Mouse (Mus musculus) liver, embryonic 16.5 days (tissue): Measurements from ENCODE around the gene Thap7. TPM values are rescaled to one million over a fixed set of nuclear protein-coding genes. Genes with fewer than 3 reads are reported as not detected.

Source experiments
- ATAC-seq: fragments of 200-750 bp; cut with Nextera tagmentation; 2 replicates; pipeline ENCODE4 v1.8.0; 2017; ENCODE audit warnings: low read depth, mild to moderate bottlenecking, moderate number of reproducible peaks, moderate library complexity
- H3K27ac ChIP-seq: fragments of 300-500 bp; sonication (generic); 2 replicates; pipeline ENCODE4 v1.5.1; 2014; ENCODE audit warnings: mild to moderate bottlenecking, low read length
- H3K27me3 ChIP-seq: fragments of 300-500 bp; sonication (generic); 2 replicates; pipeline ENCODE4 v1.6.1; 2014; ENCODE audit warnings: low read depth, low read length, mixed read lengths; ENCODE audit not compliant: control insufficient read depth, insufficient read depth
- H3K36me3 ChIP-seq: fragments of 300-500 bp; sonication (generic); 2 replicates; pipeline ENCODE4 v1.6.1; 2014; ENCODE audit warnings: mild to moderate bottlenecking; ENCODE audit not compliant: control insufficient read depth, insufficient read depth
- H3K4me1 ChIP-seq: fragments of 300-500 bp; sonication (generic); 2 replicates; pipeline ENCODE4 v1.6.1; 2014; ENCODE audit warnings: low read depth, low read length, mixed read lengths; ENCODE audit not compliant: control insufficient read depth
- H3K4me2 ChIP-seq: fragments of 300-500 bp; sonication (generic); 2 replicates; pipeline ENCODE4 v1.6.1; 2014; ENCODE audit warnings: low read depth, low read length, mixed read lengths
- H3K4me3 ChIP-seq: fragments of 300-500 bp; sonication (generic); 2 replicates; pipeline ENCODE4 v1.5.1; 2014; ENCODE audit warnings: low read depth, mild to moderate bottlenecking, low read length
- H3K9ac ChIP-seq: fragments of 300-500 bp; sonication (generic); 2 replicates; pipeline ENCODE4 v1.6.1; 2014; ENCODE audit warnings: low read depth, low read length
- H3K9me3 ChIP-seq: fragments of 300-500 bp; sonication (generic); replicated peaks from 2 replicates; pipeline ENCODE4 v1.6.1; 2016; ENCODE audit warnings: low read length; ENCODE audit not compliant: control insufficient read depth
- WGBS: fragments of 180-500 bp; shearing (Covaris S2); extraction: QIAGEN DNeasy Blood & Tissue Kit; methylation state at CpG from one replicate; pipeline ENCODE4 v1.1.7; 2014; ENCODE audit not compliant: insufficient replicate concordance; 5-methylcytosine and 5-hydroxymethylcytosine counted together
- polyA plus RNA-seq: library from polyadenylated mRNA; unstranded; fragments of >200 nt; fragmentation: Nextera tagmentation; extraction: Ambion mirVana; gene quantifications from 2 replicates; pipeline ENCODE4 v1.2.1, GENCODE M21; 2015

The Thap7 gene
- 18.9 and 21.1 TPM in 2 replicates for polyA plus RNA-seq

DNA sequence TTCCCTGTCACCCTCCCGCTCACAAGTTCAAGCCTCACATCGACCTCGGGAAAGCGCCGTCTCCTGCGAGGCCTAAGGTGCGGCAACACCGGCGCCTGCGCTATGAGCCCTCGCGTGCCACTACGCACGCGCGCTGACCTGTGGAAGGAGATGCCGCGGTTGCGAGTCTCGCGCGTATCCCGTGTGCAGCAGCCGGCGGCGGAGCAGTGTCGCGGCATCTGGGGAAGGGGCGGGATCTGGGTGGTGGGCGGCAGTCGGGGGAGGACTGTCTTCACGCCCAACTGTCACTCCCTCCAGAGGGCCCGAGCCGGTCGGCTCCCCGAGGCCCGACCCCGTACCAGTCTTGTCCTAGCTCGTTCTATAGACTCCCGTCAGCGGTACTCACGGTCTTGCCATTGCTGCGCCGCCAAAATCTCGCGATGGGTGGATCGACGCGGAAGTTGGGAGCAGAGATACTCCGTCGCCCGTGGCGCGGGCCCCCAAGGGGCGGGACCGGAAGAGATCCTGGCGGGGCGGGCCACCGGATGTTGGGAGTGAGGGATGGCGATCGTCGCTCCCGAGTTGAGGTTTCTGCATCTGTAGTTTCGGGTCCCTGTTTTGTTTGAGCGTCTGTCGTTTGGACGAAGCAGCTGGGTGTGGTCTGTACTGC is at the start of gene Thap7:
Gene Thap7 (minus strand): TSS at position 497 of the 649 bp plus-strand sequence.
- Histone ChIP-seq H3K4me3 (peak within 1 kb of the TSS; percentile 84), H3K4me1 (peaks cover 16% of the 10 kb centered on the region), H3K9me3 (no peaks in the 10 kb centered on the region), H3K36me3 (peaks cover 18% of the 10 kb centered on the region), H3K9ac (peak within 1 kb of the TSS; percentile 88), H3K27ac (peak within 1 kb of the TSS; percentile 96), H3K4me2 (peak within 1 kb of the TSS; percentile 96), H3K27me3 (no peaks in the 10 kb centered on the region)
- ATAC-seq = peak; percentile 96
- under 1% methylated on average over 67 of the region's 67 CpGs for WGBS

DNA sequence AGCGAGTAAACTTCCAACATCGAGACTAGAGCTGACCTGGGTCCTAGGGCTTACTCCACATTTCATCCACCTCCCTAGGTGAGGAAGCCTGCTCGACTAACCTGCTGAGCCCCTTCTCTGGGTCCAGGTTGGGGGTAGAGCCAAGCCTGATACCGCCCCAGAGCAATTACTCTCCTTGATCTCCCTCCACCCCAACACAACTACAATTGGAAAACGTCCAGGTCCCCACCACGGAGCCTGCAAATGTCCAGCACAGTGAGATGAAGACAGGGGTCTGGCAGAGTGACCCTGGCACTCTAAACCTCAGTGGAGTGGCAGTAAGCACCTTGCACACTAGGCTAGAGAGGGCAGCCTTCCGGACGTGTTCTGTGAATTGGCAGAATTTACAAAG is 45.9 kb upstream of the Thap7 start:
- 23% methylated on average over 8 of the region's 8 CpGs for WGBS
- peak overlapping the region; percentile 61 for H3K4me3 ChIP-seq
- H3K4me1 ChIP-seq = peaks cover 7% of the 10 kb centered on the region
- H3K36me3 ChIP-seq = no peaks in the 10 kb centered on the region
- peaks cover 21% of the 10 kb centered on the region for H3K27me3 ChIP-seq
- no peaks in the 10 kb centered on the region for H3K9me3 ChIP-seq
- H3K27ac ChIP-seq = no peak overlapping the region
- peak overlapping the region; percentile 78 for H3K4me2 ChIP-seq
- ATAC-seq = no peak
- peak overlapping the region; percentile 47; the same call in 1 of the 2 replicates for H3K9ac ChIP-seq

DNA sequence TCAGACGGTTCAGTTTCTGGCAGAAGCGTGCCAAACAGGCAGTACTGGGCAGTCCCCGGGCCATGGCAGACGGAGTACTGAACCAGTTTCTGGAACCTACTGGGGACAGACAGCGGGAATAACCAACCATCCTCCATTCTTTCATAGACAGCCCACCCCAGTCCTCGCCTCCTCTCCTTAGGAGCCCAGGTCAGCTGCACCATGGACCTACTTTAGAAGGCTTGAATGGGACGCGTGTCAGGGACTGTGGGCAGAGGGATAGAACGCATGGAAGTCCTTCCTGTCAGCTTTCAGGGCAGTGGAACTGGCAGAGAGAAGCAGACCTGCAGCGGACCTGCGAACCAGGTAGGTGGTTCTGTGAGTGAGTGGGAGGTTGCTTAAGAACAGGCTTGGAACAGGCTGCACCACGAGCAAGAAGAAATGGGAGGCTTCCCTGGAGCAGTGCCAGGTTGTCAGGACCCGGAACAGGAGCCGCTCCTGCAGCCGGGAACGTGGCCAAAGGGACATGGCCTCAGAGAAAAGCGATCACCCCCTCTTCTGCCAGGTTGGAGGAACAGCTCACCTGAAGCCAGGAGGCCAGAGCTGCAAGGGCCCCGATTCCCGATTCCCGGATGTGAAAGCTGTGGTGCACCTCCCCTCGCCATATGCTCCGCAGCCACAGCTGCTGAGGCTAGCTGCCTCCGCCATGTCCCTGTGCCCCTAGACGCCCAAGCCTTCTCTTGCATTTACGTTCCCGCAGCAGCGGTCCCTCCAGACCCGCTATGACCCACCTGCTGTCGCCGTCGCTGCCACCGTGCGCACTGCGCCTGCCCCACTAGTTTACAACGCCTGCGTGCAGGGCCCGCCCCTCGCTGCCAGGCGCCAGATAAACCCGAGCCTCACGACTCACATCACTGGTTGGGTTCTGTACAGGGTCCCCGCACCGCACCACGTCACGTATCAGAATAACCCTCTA is 45.2 kb upstream of the Thap7 start:
- H3K4me1 ChIP-seq = peaks cover 7% of the 10 kb centered on the region
- ATAC-seq = peak; percentile 62; the same call in 1 of the 2 replicates
- peaks cover 21% of the 10 kb centered on the region for H3K27me3 ChIP-seq
- peak overlapping the region; percentile 47; the same call in 1 of the 2 replicates for H3K9ac ChIP-seq
- H3K27ac ChIP-seq = no peak overlapping the region
- H3K4me3 ChIP-seq = peak overlapping the region; percentile 61
- 11% methylated on average over 45 of the region's 45 CpGs for WGBS
- no peaks in the 10 kb centered on the region for H3K36me3 ChIP-seq
- peak overlapping the region; percentile 78 for H3K4me2 ChIP-seq
- no peaks in the 10 kb centered on the region for H3K9me3 ChIP-seq

DNA sequence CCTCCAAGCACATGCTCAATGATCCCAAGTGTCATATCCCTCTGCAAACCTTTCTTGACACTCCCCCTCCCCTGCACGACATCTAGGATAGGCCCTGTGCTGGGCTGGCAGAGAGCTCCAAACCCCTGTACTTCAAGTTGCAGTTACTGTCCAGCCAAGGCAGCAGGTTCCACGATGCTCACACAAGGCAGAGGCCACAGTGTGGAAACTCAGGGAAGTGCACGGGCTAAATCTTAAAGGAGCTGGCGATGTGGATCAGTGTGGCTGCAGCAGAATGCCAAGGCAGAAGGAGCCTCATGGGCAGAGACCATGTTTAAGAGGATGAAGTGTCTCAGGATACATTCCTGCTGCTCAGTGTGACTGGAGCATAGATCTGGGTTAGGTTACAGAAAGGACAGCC is 35.2 kb upstream of the Thap7 start:
- no peak overlapping the region for H3K4me2 ChIP-seq
- 31% methylated on average over 4 of the region's 4 CpGs for WGBS
- H3K27ac ChIP-seq = no peak overlapping the region
- H3K4me3 ChIP-seq = no peak overlapping the region
- H3K36me3 ChIP-seq = no peaks in the 10 kb centered on the region
- H3K4me1 ChIP-seq = no peaks in the 10 kb centered on the region; the same call in 1 of the 2 replicates
- no peak overlapping the region for H3K9ac ChIP-seq
- no peaks in the 10 kb centered on the region for H3K9me3 ChIP-seq
- H3K27me3 ChIP-seq = peaks cover 5% of the 10 kb centered on the region
- ATAC-seq = no peak

DNA sequence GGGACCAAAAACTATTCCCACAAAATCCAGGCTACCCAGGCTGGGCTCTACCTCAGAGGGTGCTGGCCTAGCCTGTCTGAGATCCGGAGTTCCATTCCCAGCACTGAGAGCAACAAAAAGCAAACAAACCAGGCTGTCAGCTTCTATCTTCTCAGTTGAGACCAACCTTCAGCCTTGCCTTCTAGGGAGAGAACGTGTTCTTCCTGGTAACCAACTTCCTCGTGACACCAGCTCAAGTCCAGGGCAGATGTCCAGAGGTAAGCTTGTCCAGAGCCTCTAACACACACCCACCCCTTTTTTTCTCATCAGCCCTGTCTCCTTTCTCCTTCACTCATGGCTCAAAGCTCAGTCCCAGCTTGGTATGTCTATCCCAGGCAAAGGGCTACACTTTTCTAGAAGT is 33.8 kb upstream of the Thap7 start:
- 35% methylated on average over 3 of the region's 3 CpGs for WGBS
- Histone ChIP-seq H3K4me1 (no peaks in the 10 kb centered on the region; the same call in 1 of the 2 replicates), H3K27ac (no peak overlapping the region), H3K4me3 (no peak overlapping the region), H3K4me2 (no peak overlapping the region), H3K36me3 (no peaks in the 10 kb centered on the region), H3K27me3 (peaks cover 9% of the 10 kb centered on the region), H3K9me3 (no peaks in the 10 kb centered on the region), H3K9ac (no peak overlapping the region)
- ATAC-seq = no peak

DNA sequence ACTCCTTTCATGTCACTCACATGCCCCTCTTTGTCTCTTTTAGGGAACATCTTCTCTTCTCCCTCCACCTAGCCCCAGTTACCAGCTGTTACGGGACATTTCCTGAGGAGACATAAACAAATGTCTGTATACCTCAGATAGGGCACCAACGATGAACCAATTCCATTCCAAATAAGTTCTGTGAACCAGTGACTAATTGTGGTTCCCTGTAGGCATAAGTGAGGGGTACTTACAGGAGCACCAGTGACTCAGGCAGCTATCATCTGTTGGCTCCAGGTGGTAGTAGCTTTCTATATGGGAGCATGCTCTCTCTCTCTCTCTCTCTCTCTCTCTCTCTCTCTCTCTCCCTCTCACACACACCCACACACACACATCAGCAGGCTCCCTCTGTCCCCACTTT is 33.3 kb upstream of the Thap7 start:
- H3K9me3 ChIP-seq = no peaks in the 10 kb centered on the region
- no peak overlapping the region for H3K4me2 ChIP-seq
- H3K4me1 ChIP-seq = no peaks in the 10 kb centered on the region; the same call in none of the 2 replicates
- H3K36me3 ChIP-seq = no peaks in the 10 kb centered on the region
- no peak overlapping the region for H3K9ac ChIP-seq
- no peak for ATAC-seq
- WGBS = 43% methylated on average over 2 of the region's 2 CpGs
- no peak overlapping the region for H3K4me3 ChIP-seq
- peaks cover 9% of the 10 kb centered on the region for H3K27me3 ChIP-seq
- no peak overlapping the region for H3K27ac ChIP-seq

DNA sequence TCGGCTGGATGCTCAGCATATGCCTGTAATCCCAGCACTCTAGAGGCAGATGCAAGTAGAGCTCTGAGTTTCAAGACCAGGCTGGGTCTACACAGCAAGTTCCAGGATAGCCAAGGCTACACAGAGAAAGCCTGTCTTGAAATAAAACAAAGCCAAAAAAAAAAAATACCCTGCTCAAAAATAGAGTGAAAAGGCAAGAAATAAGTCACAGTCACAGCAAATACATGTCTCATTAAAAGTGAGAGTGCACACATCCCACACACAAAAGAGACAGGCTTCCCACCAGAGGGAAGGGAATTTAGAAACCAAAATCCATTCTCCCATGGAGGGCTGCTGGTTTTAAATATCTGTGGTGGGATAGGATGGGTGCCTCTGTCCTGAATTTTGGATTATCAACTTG is 32.6 kb upstream of the Thap7 start:
- no peak overlapping the region for H3K4me2 ChIP-seq
- H3K36me3 ChIP-seq = no peaks in the 10 kb centered on the region
- H3K4me3 ChIP-seq = no peak overlapping the region
- ATAC-seq = no peak
- H3K27ac ChIP-seq = no peak overlapping the region
- peaks cover 4% of the 10 kb centered on the region for H3K4me1 ChIP-seq
- peaks cover 9% of the 10 kb centered on the region for H3K27me3 ChIP-seq
- no peaks in the 10 kb centered on the region for H3K9me3 ChIP-seq
- H3K9ac ChIP-seq = no peak overlapping the region
- 46% methylated on average over 1 of the region's 1 CpGs for WGBS

DNA sequence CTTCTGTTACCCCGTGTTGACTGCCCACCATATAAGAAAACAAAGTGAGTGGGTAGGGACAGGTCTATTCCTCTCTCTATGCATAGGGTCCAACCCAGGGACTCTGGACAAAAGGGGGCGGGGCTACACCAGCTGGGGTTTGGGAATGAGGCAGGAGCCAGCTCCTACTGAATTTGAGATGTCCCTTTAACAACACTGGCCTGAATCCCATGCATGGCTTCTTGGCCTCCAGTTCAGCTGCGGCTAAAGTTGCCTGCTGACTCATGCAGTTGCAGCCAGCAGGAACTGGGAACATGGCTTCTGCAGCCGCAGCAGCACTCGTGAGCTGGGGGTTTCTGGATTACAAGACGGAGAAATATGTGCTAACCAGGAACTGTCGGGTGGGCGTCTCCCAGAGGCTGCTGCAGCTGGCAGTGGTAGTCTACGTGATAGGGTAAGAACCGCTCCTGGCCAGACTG is 30.8 kb upstream of the Thap7 start, which contains the start of gene P2rx6:
Gene P2rx6 (plus strand): TSS at position 135 of the 458 bp plus-strand sequence.
- ATAC-seq = 0 out of 2 replicates have a peak, but pooled peaks have one; percentile 21
- WGBS = 3% methylated on average over 10 of the region's 10 CpGs
- Histone ChIP-seq H3K9me3 (no peaks in the 10 kb centered on the region), H3K4me2 (peak within 1 kb of the TSS; percentile 36), H3K27me3 (peaks cover 9% of the 10 kb centered on the region), H3K4me3 (peak within 1 kb of the TSS; percentile 18; the same call in 1 of the 2 replicates), H3K4me1 (peaks cover 9% of the 10 kb centered on the region), H3K36me3 (no peaks in the 10 kb centered on the region), H3K9ac (no peak within 1 kb of the TSS), H3K27ac (no peak within 1 kb of the TSS)
